Mouse (Mus musculus) kidney, postnatal 25 days (tissue): ENCODE results near the gene Rbm6.

Experiments
- DNase-seq, 2 experiments: peaks; one replicate each; pipeline ENCODE4 v3.0.0; 2021; ENCODE audit warnings: mixed read lengths in 2 of 2

Rbm6 gene

DNA sequence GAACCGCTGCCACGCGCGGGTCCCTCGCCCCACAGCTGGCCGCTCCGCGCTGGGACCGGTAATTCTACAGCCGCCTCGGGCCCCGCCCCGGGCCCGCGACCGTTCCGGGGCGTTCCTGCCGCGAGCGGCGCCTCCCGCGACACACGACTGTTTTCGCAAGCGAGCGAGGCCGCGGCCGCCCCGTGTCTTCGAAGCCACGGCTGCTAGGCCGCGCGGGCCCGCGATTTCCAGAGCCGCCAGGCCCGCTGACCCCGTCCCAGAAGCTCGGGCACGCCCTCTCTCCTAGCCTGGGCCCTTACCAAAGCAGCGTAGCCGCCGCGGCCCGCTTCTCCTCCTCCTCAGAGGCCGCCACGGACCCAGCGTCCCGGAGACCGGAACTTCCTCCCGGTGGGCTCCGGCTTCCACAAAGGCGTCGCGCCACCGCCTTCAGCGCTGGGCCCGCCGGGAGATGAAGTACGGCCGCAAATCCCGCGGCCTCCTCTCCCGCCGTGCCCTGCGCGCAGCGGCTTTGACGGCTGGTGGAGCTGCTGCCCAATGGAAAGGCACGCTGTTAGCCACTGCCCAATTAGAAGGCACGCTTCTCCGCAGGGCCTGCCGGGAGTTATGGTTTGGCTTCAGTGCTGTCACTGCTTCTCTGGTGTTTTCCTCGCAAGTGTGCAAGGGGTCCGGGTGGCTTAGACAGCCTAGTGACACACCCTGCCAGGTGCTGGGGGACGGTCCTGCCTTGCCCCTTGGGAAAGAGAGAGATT is 513 bp downstream of the Rbm6 start:
- DNase-seq: peak; percentile 94 to 98

- no peak for DNase-seq
These were observed 7.0 kb downstream of the Rbm6 start for GRCm38 (mm10) chr9:107866081-107866480.

DNA sequence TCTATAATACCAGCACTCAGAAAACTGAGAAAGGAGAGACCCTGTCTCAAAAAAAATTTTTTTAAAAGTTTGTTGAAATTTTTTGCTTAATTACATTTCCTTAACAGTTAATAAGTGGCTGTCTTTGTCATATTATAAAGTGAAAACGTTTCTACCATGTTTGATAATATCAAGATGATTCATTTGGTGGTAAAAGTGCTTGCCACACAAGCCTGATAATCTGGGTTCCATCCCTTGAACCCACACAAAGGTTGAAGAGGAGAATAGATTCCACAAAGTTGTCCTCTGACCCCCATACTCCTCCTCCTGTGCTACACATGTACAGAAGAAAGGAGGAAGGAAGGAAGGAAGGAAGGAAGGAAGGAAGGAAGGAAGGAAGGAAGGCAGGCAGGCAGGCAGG is 8.5 kb downstream of the Rbm6 start:
- DNase-seq: no peak

DNA sequence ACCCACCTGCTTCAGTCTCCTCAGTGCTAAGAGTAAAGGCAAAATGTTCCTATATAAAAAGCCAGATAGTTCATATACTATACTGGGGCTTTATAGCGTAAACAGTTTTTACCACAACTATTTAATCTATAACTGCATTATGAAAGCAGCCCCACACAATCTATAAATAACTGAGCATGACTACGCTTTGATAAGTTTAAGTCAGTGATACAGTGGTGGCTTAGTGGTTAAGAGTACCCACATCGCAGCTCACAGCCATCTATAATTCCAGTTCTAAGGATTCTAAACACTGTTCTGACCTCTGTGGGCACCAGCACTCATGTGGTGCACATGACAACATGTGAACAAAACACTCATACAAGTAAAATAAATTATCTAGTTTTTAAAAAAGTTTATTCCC is 14.7 kb downstream of the Rbm6 start:
- DNase-seq: no peak

GRCm38 (mm10) chr9:107848922-107849321 is 24.1 kb downstream of the Rbm6 start:
- no peak for DNase-seq

GRCm38 (mm10) chr9:107842709-107843108 is 30.3 kb downstream of the Rbm6 start:
- DNase-seq: no peak

GRCm38 (mm10) chr9:107838869-107839268 is 34.2 kb downstream of the Rbm6 start:
- no peak for DNase-seq

- no peak for DNase-seq
These were observed 39.2 kb downstream of the Rbm6 start for GRCm38 (mm10) chr9:107833826-107834225.

DNA sequence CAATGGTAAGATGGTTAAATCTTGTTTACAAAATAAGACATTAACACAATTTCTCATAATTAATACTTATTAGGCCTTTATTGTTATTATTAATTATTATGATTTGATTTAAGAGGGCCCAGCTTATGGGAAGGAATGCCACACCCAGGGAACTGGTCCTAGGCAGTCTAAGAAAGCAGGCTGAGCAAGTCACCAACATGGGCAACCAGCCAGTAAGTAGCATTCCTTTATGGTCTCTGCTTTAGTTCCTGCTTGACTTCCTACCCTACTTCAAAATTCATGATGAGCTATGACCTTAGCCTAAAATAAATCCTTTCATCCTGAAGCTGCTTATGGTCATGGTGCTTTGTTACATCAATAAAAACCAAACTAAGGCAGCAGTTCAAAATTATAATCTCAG is 41.3 kb downstream of the Rbm6 start:
- peak in 1 of 2 experiments; percentile 6 for DNase-seq

DNA sequence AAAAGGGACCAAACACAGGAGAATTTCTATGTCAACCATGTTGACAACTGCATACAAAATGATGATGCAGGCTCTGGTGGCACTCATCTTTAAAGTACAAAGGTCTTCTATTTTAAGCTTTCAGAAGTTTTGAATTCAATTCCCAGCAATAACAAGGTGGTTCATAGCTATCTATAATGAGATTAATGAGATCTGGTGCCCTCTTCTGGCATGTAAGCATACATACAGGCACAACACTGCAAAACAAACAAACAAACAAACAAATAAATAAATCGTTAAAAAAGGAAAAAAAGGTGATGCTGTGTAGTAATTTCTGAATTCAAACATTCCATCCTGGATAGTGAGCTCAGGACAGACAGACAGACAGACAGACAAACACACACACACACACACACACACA is 60.9 kb downstream of the Rbm6 start:
- DNase-seq: no peak

- no peak for DNase-seq
These were observed 62.1 kb downstream of the Rbm6 start for GRCm38 (mm10) chr9:107810985-107811384.

DNA sequence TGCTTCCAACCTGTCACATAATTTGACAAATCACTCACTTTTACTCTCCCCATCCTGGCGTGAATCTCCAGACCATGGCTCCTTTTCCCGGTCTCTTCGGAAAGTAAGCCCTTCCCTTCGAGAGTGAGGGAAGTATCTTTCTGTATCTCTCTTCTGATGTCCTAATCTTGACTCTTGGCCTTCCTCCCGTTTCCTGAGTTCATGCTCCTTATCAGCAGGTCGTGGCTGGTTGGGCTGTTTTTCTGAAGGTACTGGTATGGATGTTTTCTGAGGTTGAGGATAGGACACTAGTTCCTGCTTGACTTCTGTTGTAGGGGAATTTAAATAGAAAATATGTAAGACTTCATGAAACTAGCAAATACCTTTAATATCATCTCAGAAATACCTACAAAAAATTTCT is 81.3 kb downstream of the Rbm6 start:
- DNase-seq: no peak

DNA sequence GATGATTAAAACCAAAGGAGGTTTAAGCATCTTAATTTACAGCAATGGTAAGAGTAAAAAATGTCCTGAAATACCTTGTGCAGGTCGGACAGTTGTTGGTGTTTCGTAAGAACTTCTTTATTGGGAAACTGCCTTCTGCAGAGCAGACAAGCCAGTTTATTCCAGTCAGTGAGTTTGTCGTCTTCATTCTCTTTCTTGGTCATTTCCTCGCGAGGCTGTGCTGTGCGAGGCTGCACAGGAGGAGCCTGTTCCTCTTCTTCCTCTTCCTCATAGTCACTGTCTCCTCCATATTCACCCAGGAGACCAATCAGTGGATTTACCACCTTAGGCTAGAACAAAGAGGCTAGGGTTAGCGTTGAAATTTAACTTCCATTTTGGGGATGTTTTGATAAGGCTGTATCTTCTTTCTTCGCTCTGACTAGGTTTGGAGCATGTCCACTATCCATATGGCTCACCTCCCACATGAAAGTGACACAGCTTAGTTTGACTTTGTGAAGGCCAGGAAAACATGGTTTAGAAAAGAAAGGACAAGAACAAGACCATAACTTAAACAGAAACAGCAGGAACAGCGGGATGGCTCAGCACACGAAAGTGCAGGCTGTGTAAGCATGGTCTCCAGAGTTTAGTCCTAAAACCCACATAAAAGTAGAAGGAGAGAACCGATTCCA is 90.4 kb downstream of the Rbm6 start:
- no peak for DNase-seq

DNA sequence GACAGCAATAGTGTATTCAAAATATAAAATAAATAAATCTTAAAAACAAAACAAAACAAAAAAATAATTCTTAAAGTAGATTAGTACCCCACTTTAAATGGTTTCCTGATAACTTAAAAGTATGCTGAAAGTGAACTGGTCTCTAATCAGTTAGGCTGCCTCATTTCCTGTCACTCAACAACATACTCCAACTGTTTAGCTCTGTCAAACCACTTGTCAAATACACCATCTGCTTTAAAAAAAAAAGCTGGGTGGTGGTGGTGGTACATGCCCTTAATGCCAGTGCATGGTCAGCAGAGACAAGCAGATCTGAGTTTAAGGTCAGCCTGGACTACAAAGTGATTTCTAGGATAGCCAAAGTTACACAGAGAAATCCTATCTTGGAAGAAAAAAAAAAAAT is 96.2 kb downstream of the Rbm6 start:
- DNase-seq: no peak

- DNase-seq: no peak
These were observed 98.6 kb downstream of the Rbm6 start for GRCm38 (mm10) chr9:107774411-107774810.

DNA sequence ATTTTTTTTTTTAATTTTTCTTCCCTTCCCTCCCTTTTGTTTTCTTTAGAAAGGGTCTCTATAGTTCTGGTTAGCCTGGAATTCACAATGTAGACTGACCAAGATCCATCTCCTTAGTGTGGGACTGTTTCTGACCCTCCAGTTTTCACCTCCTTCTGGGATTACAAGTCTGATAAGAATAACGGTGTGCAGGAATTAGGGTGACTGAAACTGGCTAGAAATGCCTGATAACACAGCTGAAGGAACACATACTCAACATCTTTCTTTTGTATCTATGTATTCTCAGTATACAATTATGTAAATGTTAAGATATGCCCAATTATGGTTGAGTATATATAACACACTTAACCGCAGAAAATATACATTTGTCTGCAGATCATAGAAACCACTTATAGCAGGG is 101.3 kb downstream of the Rbm6 start:
- DNase-seq: no peak

GRCm38 (mm10) chr9:107770374-107771290 is 102.4 kb downstream of the Rbm6 start, which contains the start of gene Rbm5:
Gene Rbm5 (minus strand): TSS chr9:107770996.
- peak; percentile 94 to 98 for DNase-seq

DNA sequence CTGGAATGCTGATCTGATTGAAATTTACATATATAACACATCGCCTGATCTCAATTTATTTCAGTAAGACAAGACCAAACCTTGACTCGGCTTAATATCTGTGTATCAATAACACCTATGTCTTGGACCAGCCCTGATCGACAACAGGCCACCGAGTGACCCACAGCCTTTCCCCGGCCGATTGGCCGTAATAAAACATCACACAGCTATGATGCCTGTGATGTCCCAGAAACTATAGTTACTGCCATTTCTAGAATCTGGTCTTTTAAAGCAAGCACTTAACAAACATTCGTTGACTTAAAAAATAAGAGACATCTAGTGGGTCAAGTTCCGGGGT is 103.0 kb downstream of the Rbm6 start:
- no peak for DNase-seq

DNA sequence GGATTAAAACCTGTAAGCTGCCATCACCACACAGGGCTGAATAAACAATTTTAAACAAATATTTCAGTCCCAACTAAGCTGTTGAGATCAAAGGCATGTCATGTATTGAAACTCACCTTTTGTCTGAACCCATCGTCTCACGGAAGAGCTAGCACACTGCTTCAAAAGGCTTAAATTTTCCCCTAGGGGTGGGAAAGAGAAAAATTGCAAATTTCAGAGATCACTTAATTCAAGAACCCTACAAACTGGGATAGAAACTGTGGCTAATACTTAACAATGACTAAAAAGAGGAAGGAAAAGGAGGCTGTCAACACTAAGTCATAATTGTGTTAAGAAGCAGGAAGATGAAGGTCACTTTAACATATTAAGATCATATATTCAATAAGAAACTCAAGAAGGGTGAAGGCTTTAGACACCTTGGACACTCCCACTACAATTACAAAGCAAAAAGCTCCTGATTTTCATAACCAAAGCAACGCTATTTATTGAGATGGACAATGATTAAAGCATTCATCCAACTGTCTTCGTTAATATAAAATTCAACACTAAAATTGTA is 103.5 kb downstream of the Rbm6 start:
- no peak for DNase-seq

- DNase-seq: peak; percentile 14 to 35
These were observed 104.2 kb downstream of the Rbm6 start for GRCm38 (mm10) chr9:107768851-107769250.

DNA sequence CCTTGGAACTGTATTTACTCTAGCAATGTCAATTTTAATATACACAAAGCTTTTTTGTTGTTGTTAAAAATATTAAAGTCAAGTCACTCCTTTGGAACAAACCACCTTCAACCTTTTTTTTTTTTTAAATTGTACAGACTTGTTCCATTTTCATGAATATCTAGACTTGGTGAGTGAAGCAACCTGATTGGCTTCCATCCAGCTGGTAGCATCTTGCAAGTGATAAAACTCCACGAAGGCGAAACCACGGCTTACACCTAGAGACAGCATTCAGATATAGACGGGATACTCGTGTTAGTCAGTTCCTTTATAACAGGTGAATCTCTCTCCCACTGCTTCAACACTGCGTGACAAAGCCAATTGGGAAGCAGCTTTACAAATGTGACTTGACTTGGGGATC is 113.4 kb downstream of the Rbm6 start:
- DNase-seq: no peak

GRCm38 (mm10) chr9:107750378-107750777 is 122.7 kb downstream of the Rbm6 start:
- no peak for DNase-seq

DNA sequence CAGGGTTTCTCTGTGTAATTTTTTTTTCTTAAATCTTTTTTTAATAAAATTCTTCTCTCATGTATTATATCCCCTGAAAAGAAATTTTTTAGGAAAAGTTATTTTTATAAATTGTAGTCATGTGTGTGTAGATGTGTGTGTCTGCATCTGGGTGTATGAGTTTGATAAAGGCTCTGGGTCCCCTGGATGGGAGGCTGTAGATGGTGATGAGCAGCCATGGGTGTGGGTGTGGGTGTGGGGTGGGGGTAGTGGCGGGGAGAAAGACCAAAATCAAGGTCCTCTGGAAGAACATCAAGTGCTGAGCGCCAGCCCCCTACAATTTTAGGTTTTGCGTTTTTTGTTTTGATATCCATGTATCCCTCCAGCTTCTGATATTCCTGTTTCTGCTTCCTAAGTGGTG is 125.0 kb downstream of the Rbm6 start:
- DNase-seq: no peak
